Mouse (Mus musculus) urinary bladder, adult 18-20 months (tissue): ENCODE measurements at regions not wholly inside any gene's neighbourhood (a gene's known extent, or its start where the extent isn't known, plus 50 kb on each side); places are given as distances from the start of the nearest gene placed in this dataset.

Source experiments
- DNase-seq, 2 experiments: peaks; one replicate each; pipeline ENCODE4 v3.0.0; 2022; ENCODE audit warnings: low spot score in 2 of 2, mixed read lengths in 2 of 2

DNA sequence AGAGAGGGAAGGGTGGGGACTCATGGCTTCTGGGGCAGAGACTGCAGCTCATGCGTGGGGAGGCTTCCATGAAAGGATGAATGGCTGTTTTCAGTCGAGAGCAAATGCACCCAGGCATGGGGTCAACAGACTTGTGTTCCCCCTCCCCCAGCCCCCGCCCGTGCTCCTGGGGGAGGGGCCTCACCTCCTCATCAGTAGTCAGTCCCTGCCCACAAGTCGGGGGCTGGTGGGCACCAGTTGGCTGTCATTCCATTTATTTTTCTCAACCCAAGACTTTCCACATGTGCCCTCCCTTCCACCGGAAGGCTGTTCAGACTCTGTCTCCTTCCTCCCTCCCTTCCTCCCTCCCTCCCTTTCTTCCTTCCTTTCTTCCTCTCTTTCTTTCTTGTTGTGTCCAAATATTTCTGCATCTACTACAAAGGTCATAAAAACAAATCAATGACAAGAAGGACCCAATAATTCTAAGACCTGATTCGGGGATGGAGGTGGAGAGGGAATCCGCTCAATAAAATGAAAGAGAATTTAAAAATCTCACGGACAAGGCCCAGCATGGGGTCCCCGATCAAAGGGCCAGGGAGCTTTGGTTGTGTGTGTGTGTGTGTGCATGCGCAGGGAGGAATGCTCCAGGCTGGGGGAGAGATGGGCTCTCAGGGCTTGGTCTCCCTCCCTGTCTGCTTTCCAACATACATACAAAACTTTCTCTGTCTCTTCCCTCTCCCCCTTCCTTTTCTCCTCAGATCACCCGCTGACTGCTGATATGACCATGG, 57.7 kb downstream of the Rpl14 start:
- no peak for DNase-seq

GRCm38 (mm10) chr9:120629609-120630008, 58.4 kb downstream of the Rpl14 start:
- no peak for DNase-seq

GRCm38 (mm10) chr9:120632821-120633220, 61.6 kb downstream of the Rpl14 start:
- no peak for DNase-seq

DNA sequence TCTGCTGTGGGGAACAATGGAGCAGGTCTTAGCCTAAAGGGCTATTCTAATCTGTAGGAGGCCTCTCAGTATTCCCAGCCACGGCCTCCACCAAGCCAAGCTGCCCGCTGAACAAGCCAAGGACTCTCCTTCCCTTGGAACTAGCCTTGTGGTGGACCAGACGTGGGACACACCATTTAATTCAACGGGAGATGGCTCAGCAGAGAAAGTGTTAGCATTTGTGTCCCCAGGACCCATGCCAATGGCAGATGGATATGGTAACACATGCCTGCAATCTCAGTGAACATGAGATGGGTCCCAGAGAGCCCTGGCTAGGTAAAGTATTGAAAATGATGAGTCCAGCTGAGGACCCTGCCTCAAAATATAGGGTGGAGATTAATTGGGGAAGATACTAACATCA, 71.4 kb downstream of the Rpl14 start:
- no peak for DNase-seq

DNA sequence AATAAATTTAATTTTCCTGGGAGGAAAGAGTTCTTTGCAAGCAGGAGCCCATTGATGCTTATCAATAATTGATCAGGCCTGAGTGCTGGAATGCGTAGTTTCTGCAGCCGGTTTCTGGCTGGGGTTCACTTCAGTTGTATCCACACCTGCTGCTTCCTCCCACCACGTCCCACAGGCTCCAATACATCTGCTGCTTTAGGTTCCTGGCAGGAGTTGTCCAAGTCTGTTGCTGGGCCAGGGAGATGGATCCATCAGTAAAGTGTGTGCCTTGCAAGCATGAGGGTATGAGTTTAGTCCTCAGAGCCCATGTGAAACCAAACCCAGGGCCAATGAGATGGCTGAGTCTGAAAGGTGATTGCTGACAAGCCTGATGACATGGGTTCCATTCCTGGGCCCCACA, 72.1 kb downstream of the Rpl14 start:
- no peak for DNase-seq

DNA sequence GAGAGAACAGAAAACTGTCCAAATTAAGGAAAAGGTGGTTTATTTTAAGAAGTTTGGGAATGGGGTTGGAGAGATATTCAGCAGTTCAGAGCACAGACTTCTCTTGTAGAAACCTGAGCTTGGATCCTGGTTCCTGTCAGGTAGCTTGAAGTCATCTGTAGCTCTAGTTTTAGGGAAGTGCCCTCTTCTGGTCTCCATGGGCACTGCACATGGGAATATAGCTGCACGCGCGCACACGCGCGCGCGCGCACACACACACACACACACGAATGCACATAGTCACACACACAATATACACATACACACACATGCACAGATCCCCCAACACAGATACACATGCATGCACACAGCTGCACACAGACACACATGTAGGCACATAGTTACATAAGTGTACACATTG, 74.5 kb downstream of the Rpl14 start:
- DNase-seq = no peak

DNA sequence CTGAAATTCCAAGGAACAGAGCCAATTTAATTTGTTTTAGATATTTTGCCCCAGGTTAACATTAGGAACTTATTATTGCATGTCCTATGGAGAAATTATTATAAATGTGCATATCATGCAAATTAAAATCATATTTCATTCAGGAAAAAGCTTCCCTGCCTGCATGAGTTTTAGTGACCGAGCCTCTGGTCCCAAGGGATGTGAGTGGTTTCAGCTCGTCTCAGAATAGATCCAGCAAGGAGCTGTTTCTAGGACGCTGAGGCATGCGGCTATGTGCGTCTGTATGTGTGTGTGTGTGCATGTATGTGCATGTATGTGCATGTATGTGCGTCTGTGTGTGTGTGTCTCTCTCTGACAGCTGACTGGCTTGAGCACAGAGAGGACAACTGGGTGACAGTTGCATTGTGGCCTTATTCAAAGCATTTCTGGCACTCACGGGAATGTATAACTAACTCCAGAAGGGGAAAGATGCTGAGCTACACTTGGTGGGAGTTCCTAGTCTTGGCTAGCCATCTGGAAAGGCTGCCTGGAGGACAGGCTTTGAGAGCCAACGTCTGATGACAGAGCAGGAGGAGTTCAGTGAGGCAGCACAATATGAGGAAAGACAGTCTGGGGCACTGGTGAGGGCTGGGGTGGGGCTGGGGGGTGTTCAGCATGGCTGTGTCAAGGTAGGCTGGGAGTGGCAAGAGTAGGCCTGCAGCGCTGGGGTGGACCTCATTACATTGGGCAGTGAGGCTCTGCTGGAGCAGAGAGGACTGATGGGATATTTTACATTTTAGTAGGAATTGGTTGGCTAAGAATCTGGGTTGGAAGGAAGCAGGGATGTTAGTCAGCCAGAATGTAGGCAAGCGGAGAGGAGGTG, 75.8 kb downstream of the Rpl14 start:
- no peak for DNase-seq

DNA sequence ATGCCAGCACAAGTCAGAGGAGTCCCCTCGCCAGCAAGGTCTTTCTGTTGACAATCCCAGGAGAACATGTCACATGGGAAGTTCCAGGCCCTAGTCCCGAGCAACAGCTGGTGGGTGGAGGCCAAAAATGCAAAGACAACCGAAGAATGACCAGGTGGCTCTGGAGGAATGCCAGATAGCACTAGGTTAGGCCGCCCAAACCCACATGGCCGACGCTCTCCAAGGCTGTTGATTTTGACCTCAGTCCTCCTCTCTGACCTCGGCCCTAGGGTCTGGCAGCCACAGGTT, 76.4 kb downstream of the Rpl14 start:
- DNase-seq = no peak

DNA sequence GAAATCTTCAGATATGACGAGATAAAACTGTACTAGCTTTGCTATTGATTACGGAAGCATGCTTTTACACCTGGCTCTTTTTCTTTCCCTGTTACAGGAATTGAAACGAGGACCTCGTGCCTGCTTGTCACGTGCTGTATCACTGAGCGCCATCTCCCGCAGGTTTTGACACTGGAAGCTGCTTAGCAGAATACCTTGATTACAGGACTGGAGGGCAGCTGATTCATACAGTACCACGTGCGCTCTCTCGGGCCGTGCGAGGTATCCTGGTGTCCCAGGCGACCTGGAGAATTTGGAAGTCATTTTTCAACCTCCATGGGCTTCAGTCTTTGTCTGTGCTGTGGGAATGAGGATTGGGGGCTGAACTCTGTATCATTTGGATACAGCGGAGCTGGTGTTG, 81.5 kb downstream of the Rpl14 start:
- no peak for DNase-seq

- DNase-seq = no peak
Measured at GRCm38 (mm10) chr9:120653170-120653569, 81.9 kb downstream of the Rpl14 start.

DNA sequence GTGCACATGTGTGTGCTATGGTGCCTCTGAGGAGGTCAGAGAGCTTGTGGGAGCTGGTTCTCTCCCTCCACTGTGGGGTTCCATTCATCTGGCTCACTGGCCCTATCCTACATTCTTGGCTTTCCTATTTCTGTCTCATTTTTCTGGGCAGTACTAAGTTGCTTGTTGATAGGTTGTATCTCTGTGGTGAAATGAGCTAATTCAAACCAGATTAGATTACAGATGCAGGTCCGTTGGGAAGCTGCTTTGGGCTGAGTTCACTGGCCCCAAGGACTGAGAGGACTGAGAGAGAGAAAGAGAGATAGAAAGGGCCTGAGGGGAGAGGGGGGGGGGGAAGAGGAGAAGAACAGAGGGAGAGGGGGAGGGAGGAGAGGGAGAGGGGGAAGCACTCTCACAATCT, 83.5 kb downstream of the Rpl14 start:
- DNase-seq = no peak

DNA sequence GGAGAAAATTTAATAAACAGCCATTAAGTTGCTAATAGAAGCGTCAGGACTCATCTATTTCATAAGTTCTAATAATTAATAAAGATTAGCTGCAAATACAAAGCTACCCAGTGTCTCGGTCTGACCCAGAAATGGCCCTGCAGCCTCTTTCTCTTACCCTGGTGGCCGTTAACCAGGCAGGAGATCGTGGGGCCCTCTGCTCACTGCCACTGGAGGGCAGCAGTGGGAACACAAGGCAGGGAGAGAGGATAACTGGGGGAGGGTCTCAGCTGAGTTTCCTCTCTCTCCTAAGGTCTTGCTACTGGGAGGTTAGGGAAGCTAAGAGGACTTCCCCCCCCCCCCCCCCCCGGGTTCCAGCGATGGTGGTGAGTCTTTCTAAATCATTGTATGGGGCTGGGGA, 85.7 kb downstream of the Rpl14 start:
- no peak for DNase-seq

- no peak for DNase-seq
Measured at GRCm38 (mm10) chr9:120657786-120658185, 86.5 kb downstream of the Rpl14 start.

DNA sequence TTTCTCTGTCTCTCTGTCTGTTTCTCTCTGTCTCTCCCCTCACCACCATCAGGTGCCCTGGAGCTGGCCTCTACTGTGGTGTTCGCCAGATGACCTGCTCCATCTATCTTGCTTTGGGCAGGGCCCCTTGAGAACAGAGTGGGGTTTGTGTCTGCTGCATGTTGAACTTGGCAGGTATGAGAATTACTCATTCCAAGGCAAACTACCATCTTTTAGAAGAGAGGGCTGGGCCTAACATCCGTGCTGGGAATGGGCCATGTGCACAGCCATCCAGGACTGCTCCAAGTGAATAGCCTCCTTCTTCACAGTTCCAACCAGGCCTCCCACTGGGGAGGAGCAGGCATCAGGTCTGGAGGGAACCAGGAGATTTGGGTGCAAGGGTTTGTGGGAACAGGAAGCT, 87.3 kb downstream of the Rpl14 start:
- DNase-seq = no peak

DNA sequence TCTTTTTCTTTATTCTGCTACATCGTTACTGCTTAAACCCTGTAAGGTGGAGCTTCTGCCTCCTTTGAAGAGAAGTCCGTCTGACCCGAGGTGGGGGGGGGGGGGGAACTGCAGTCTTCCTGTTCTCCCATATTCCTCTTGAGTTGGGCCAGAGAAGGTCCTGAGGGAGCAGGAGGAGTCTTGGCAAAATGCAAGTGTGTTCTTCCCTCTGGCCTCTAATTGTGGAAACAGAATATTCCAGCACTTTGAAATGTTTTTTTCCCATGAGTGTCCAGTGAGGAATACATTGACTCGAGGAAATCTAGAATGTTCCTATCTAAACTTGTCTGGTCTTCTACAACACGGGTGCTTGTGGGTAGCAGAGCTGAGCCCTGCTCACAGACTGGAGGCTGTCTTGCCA, 90.0 kb downstream of the Rpl14 start:
- DNase-seq = no peak

GRCm38 (mm10) chr9:120661641-120662227, 90.5 kb downstream of the Rpl14 start:
- DNase-seq = no peak

- no peak for DNase-seq
Measured at GRCm38 (mm10) chr9:120663181-120663580, 91.9 kb downstream of the Rpl14 start.

GRCm38 (mm10) chr9:120664086-120664485, 92.8 kb downstream of the Rpl14 start:
- no peak for DNase-seq

- no peak for DNase-seq
Measured at GRCm38 (mm10) chr9:120672452-120672851, 101.2 kb downstream of the Rpl14 start.

GRCm38 (mm10) chr9:120674855-120675254, 103.6 kb downstream of the Rpl14 start:
- DNase-seq = no peak

- no peak for DNase-seq
Measured at GRCm38 (mm10) chr9:120675371-120676150, 104.3 kb downstream of the Rpl14 start.

- DNase-seq = no peak
Measured at GRCm38 (mm10) chr9:120676301-120676700, 105.1 kb downstream of the Rpl14 start.
